Mouse (Mus musculus) urinary bladder, postnatal 10 days (tissue): ENCODE data around the gene Rgl3.

Source experiments
- DNase-seq: peaks from one replicate; pipeline ENCODE4 v3.0.0; 2022; ENCODE audit warnings: low spot score

Gene Rgl3

DNA sequence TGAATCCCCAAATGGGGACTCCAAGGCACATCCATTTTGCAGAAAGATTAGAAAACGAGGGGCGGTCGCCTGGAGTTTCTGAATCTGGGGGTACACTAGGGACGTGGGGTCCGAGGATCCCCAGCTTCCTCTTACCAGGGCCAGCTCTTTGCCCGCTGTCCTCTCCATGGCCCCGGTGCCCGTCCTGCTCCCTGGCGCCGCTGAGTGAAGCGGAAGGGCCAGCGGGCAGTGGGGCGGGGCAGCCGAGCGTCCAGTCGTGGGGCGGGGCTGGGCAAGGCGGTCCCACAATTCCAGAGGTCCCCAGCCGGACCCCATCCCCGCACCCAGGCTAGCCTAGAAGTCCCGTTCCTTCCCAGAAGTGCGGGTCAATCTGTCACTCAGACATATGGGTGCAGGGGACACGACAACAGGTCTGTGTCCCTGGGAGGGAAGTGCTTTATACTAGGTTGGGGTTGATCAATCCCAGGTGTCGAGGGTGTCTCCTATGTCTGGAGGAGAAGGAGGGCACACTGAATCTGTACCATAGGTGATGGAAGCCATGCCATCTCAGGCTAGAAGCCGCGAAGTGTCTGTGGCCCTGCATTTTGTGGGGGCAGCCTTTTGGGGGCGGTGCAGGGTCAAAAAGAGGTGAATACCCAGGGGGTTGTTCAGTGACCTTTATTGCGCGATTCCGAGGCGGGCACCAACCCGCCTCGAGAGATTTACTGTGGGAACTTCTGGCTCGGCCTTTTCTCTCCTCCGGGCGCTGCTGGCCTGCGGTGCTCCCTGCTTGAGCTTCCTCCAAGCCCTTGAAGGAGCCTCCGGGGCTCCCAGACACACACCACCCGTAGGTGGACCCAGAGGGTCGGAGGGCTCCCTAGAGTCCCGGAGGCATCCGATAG is at the start of gene Rgl3:
Rgl3 (minus strand) TSS at position 217 of the 881 bp plus-strand sequence.
- DNase-seq, result no peak

DNA sequence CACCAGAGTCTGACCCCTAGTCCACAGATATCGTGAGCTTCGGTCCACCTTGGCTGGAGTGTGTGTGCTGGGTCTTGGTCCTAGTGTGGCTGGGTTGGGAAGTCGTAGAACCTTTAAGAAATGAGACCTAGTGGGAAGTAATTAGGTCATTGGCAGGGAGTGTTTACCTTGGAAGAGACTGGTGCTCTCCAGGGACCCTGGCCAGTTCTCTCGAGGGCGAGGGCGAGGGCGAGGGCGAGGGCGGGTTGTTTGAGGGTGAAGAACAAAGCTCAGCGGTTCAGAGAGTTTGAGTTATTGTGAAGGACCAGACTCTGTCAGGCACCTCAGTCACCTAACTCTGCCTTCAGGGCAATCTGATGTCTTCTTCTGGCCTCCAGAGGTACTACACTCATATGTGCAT is 48.6 kb upstream of the Rgl3 start:
- no peak for DNase-seq

DNA sequence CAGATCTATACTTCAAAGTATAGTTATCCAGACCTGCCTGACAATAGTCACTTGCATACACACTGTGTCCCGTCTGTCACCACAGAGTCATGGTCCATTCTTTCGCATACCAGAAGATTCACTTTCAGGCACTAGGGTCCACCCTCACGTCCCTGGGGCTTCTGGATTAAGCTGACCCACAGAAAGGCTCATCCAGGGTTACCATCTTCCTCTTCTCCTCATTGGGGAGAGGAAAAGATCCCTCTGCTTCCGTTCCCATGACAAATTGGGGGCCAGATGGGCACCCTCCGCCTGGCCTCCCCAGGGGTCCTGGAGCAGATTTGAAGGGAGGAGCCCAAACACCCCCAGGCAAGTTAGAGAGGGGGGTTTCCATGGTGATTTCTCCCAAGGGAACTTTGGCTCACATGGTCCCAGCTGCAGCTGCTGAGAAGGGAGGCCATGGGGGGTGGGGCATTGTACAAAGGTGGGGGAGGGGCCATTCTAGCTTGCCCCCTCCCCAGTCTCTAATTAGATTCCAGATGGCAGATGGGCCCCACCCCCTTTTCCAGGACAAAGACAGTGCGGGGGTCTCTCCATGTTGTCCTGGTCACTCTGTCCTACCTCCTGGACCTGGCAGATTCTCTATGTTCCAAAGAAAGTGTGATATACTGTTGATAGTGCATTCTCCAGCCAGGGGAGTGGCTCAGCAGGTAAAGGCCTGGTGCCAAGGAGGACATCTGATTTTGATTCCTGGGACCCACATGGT is 46.2 kb upstream of the Rgl3 start:
- DNase-seq, result no peak

DNA sequence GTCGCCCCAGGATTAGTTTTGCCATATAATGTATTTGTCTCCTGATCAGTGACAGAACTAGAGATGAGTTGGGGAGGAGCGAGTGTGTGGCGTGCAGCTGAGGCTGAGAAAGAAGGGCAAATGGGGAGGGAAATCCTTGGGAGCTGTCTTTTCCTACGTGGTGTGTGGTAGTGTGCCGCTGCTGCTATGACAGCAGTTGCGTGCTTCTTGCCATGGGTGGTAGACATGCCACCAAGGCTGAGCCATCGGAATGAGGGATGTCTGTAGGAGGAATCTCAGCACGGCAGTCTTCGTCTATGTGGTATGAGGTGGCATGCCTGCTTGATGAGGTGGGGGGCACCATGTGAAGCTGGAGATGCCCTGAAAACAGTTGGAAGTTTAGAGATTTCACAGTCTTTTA is 41.1 kb upstream of the Rgl3 start:
- DNase-seq, result no peak

DNA sequence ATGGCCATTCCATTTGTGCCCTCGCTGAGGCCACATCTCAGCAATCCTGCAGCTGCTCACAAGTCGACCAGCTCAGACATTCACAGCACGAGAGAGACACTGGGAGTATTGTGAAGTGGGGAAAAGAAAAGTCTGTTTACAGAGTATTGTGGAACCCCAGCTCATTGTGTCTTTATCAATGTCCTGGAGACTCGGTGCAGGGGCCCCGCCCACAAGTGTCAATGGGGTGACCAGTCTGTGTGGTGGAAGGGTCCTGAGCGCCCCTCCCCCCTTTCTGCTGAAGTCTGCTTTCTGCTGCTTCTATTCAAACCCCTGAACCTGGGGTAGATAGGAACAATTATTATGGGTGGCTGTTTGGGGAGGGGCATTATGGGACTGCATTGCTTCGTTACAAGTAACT is 39.2 kb upstream of the Rgl3 start:
- no peak for DNase-seq

DNA sequence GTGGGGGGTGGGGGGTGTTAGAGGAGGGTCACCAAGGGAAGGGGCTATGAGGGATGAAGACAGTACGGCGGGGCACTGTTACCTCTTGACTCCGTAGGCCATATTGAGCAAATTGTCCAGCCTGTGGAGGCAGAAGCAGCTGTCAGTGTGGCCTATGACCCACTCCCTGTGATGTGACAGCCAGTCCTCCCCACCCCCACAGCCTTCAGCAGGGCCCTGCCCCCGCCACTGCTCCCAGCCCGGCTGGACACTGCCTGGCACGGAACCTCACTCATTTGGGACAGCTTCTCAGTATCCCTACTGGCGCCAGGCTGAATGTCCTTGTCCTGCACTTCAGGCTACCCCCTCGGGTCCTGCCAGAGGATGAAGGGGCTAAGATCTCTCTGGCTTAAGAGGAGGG is 35.3 kb upstream of the Rgl3 start:
- DNase-seq, result no peak

DNA sequence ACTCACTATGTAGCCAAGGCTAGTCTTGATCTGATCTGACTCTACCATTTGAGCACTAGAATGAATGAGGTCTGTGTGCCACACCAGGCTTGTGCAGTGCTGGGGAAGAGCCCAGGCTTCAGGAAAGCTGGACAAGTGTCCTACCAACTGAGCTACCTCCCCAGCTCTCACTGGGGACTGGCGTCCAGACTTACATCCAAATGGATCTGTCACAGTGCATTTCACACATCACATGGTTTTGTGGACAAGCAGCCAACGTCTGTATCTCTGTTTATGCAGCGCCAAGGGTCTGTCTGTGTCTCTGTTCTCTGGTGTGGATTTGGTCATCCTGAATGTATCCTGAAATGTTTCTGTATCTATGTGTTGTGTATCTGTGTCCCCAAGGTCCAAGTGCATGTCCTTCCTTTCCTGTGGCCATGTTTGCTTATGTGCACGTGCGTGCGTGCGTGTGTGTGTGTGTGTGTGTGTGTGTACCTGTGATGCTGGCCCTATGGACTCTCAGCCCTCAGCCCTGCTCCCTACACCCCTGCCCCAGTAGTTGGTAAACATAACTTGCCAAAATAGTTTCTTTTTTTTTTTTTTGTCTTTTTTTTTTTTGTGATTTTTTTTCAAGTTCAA is 28.1 kb upstream of the Rgl3 start:
- DNase-seq, result no peak

DNA sequence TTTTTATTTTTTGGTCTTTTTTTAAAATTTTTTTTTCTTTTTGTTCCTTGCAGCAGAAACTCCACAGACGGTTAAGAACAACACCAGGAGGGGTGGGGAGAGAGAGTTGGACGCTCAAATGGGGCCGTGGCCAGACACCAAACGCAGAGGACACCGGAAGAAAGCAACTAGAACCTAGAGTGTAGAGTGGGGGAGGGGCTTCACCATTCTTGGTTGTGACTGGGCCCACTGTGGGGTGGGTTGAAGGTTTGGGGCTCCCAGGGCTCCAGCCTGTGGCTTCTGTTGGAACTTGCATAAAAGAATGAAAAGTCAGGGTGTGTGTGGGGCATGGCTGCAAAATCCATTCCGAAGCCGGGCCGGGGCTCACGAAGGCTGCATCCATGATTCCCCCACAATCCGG is 27.0 kb upstream of the Rgl3 start:
- no peak for DNase-seq

DNA sequence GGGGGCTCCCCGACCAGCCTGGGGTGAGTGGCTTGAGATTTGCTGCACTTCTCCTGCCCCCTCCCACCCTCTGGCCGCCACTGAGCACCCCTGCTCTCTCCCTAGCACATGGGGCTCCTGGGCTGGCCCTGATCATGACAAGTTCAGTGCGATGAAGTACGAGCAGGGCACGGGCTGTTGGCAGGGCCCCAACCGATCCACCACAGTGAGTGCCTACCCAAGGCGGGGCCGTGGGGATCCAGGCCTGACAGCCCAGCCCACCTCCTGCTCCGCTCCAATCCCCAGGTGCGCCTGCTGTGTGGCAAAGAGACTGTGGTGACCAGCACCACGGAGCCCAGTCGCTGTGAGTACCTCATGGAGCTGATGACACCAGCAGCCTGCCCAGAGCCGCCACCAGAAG is 23.5 kb upstream of the Rgl3 start:
- DNase-seq, result no peak

DNA sequence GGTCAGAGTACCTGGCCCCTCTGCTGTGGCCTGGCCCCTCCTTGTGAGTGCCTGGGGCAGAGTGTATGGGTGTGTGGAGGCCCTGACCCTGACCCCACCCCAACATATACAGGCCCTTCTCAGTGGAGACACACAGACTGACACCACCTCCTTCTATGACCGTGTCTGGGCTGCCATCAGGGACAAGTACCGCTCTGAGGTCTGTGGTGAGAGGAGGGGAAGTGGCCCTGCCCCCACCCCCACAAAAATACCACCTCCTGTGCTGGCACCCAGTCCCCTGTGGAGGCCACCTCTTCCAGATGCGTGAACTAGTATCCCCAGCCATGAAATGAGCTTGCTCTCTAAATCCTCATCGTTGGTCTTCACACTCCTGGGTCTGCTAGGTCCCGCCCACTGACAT is 21.8 kb upstream of the Rgl3 start:
- no peak for DNase-seq

DNA sequence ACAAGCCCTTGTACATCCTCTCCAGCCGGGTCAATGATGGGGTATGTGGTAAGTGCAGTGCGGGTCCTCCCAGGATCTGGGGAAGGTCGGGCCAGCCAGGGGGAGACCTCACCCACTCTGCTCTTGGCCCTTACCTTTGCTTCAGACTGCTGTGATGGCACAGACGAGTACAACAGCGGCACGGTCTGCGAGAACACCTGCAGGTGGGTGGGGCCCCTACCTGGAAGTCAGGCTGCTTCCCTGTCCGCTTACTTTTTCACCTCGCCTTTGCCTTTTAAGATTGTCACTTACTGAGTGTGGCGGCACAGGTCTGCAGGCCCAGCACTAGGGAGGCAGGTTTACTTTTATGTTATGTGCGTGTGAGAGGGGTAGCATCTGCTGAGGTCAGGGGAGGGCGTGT is 15.3 kb upstream of the Rgl3 start:
- no peak for DNase-seq

DNA sequence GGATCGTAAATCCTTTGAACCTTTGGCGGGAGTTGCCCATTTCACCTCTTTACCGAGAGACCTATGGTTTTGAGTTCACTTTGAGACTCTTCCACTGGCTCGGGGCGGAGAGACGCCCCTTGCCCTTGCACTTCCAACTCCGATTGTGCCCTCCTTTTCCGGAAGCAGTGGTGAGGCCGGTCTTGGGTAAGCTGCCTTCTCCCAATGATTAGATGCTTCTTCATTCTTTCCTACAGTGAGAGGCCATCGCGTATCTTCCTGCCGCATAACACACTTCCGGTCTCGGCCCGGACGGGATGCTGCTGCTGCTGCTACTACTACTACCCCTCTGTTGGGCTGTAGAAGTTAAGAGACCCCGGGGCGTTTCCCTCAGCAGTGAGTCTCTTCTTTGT is 13.9 kb upstream of the Rgl3 start:
- no peak for DNase-seq

DNA sequence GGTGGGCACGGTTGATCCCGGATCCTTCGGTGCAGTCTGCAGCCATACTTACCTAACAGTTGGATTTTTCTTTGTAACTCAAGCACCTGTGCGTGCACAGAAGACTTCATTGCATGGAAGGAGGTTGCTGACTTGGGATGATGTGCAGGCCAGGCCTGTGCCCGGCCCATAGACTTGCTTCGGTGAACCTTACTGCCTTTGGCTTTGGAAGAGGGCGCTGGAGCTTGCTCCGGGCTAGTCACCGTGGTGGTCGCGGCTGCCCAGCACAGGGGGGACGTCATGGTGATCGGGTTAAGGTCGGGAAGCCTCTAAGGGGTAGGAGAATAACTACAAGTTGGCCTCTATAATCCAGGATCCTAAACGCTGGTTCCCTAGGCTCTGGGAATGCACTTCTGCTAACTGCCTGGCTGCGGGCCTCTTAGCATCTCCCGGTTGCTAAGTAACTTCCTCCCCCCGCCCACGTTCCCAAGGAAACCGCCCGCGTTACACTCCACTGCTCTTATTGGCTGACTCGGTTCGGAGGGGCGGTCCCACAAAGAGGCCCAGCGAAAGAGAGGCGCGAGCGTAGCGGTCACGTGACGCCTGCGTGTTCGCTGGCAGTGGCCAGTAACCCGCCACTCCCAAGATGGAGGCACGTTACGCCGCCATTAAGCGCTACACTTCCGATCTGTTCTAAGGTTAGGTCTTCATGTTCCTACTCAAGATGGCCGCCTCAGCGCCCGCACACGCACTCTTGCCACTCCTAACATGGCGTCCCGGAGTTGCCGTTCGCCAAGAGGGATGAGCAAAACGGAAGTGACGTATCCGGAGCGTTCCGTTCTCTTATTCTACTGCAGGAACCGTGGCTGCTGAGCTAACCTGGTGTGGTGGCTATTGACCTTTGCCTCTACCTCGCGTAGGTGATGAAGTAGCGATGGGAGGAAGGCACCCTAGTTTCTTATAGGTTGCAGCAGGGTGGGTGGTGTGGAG is 13.2 kb upstream of the Rgl3 start, which contains the start of the genes Ccdc151 and Prkcsh:
Ccdc151 (minus strand) TSS at position 441 of the 969 bp plus-strand sequence.
Prkcsh (plus strand) TSS at position 613 of the 969 bp plus-strand sequence.
- DNase-seq, result peak; percentile 97

DNA sequence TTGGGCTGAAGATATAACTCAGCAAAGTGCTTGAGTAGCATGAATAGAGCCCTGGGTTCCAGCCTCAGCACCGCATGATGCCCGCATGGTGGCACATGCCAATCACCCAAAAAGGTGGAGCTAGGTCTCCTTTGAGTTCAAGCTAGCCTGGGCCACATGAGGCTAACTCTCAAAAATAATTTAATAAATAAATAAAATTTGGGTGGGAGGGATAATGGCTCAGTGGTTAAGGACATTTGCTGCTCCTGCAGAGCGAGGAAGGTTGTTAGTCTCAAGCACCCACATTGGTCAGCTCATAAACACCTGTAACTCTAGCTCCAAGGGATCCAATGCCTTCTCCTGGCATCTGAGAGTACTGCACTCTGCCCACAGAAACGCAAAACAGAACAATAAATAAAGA is 12.4 kb upstream of the Rgl3 start:
- DNase-seq, result no peak

DNA sequence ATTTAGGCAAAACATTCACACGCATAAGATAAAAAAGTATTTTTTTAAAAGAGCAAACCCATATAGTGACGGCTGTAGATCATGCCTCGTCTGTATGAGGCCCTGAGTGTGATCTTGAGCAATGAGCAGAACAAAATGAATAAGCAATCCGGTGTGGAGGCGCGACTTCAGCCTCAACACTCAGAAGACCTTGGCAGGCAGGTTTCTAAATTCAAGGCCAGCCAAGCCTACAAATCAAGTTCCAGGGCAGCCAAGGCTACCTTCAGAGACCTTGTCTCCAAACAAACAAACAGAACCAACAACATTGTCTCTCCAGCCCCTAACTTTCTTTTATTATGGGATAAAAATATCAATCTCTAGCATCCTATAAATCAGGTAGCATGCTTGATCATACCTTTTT is 11.1 kb upstream of the Rgl3 start:
- no peak for DNase-seq

DNA sequence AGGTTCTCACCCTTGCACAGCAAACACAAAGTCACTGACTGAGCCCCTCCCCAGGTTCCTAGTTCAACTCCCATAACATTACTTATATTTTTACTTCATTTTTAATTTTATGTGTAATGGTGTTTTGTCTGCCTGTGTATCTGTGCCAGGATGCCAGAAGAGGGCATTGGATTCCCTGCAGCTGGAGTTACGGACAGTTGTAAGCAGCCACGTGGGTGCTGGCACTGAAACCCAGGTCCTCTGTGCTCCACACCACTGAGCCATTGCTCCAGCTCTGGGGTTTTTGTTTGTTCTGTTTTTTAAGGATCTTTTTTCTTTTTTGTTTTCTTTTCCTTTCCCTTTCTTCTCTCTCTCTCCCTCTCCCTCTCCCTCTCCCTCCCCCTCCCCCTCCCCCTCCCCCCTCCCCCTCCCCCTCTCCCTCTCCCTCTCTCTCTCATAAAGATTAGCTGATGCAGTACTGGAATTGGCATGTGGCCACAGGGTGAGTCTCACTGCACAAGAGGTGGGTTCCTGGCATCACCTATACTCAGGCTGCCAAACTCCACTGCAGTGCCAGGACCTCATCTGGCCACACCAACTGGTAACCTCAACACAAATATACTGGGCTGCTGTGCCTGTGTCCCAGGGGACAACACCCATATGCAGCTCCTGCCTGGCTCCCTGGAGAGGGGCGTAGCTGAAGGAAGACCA is 7.1 kb upstream of the Rgl3 start:
- no peak for DNase-seq

DNA sequence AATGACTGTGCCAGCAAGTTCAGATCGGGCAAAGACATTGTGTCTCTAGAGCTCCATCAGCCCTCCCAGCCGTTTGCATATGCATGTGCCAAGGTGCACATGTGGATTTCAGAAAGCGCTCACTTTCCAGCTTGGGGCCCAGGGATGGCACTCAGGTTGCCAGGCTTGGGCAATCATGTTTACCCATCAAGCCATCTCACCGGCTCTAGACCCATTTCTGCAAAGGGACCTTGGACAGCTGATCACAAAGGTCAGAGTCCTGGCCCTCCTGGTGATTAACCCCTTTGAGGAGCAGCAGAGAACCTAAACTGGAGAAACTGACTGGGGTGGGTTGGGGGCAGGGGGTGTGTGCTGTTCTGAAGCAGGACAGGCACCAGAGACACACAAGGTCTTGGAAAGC is 3.0 kb upstream of the Rgl3 start:
- DNase-seq, result no peak

DNA sequence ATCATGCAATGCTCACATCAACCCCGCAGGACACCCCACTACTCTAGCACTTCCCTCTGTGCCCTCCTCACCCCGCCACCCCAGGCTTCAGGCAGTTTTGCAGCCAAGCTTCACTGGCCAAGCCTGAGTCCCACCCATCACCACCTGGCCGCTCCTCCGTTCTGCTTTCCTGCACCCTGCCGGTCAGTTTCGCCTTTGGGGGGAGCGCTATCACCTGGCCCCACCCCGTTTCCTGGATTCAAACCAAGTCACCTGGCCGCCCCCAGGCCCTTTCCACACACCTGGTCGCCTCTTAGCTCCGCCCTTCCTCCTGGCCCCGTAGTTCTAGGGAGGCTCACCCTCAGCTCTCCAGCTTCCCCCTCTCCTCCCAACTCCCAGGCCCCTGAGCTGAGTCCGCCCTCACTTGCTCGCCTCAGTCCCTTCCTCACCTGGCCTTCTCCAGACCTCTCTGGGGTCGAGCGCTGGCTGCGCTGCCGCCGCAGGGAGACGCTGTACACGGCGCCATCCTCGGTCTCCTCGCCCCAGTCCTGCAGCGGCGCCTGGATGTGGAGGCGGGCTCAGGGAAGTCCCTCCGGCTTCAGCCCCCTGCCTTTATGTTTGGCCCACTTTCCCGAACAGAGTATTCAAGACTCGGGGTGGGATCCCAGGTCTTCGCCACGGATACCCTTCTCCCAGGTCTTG is 685 bp downstream of the Rgl3 start:
- DNase-seq, result no peak

DNA sequence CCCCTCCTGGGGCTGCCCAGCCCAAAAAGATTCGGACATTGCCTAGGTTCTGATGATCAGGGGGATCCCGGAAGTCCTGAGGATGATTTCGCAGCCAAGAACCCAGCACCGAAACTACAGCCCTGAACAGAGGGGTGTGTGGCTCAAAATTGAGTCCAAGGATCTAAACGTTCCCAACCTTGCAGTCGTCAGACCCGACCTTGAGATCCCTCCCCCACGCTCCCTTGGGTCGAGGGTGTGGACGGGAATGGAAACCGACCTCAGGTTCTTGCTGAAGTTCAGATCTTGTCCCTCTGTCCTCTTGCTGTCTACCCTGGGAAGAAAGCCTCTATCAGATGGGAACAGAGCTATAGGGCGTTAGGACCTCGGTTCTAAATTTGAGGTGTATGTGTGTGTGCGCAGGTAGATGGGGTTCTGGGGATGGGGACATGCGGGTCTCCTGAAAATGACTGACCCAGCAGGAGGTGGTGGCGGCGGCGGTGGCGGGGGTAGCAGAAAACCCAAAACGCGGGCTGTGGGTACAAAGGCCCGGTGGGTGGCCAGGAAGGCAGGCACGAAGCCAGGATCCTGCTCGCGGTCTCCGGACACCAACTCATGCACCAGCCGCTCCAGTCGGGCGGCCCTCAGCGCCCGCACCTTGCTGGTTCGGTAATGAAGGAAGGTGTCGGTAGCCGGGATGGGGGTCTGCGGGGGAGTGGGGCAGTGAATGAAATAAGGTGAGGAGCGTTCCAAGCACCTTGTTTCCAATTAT is 1.5 kb downstream of the Rgl3 start:
- no peak for DNase-seq

DNA sequence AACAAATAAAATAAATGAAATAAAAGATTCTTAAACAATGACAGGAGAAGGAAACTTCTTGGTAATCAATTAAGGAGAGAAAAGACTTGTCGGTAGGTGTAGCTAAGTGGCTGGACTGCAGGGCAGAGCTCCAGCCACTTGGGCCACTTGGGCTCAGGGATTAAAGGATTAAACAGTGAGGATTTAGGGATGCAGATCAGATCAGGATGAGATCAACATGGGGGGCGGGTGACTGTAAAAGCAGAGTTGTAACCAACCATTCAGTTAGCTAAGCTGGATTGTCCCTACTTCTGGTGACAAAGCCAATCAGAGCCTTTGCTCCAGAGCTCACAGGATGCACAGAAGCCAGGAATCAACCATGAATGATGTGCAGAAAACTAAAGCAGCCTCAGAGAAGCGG is 5.3 kb downstream of the Rgl3 start:
- DNase-seq, result no peak
